Mouse (Mus musculus) layer of hippocampus, adult 6 months (tissue): ENCODE data around the gene Btbd7. TPM values are rescaled to one million over a fixed set of nuclear protein-coding genes. Genes with fewer than 3 reads are reported as not detected.

Experiments used
- long read RNA-seq, 2 experiments: library from polyadenylated mRNA; unstranded; transcript quantifications; one replicate each; pipeline ENCODE4 v2.0.0; 2019 to 2020
- polyA plus RNA-seq: library from polyadenylated mRNA; unstranded; fragments of <200 nt; fragmentation: Nextera tagmentation; gene quantifications from 2 replicates; pipeline ENCODE4 v1.2.3, GENCODE M21; 2021

Gene Btbd7
- 1.4 and 1.5 TPM in 2 replicates for polyA plus RNA-seq
- long read RNA-seq, experiment 1, partial matches to known transcripts = 0 of 6 reads
- long read RNA-seq, experiment 1, other reads (novel, unspliced or antisense) = 6 of 6 reads
- long read RNA-seq, experiment 2, partial matches to known transcripts = 3 of 13 reads
- long read RNA-seq, experiment 2, other reads (novel, unspliced or antisense) = 10 of 13 reads

DNA sequence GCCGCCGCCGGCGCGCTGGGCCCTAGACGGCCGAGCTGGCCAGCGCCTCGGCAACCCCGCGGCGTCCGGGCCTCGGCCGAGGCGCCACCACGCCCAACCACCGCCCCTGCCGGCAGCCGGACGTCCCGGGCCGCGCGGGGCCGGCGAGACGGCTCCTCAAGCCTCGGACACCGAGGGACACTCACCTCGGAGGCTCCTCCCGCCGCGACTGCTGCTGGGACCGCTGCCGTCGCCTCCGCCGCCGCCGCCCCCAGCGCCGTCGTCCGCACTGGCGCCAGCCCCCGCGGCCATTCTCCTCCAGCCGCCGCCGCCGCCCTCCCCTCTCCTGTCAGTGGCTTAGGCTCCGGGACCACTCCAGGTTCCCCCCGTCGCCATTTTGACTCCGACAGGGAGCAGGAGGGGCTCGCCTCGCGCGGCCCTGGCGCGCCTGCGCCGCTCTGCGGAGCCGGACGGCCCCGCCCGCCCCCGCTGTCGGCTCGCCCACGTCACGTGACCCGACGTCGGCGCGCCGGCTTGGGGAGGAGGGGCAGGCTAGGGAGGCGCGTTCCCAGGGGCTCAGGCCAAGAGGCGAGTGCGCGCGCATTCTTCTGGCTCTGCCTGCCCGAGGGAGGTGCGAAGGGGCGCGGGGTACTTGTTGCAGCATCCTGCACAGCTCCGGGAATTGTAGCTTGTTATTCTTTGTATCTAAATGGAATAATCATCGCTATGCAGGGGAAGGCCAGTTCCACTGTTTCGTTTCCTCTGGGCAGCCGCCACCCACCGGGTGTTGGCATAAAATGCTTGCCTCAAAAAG, at the start of gene Btbd7:
Gene Btbd7 (minus strand): TSS at position 441 of the 793 bp plus-strand sequence.

DNA sequence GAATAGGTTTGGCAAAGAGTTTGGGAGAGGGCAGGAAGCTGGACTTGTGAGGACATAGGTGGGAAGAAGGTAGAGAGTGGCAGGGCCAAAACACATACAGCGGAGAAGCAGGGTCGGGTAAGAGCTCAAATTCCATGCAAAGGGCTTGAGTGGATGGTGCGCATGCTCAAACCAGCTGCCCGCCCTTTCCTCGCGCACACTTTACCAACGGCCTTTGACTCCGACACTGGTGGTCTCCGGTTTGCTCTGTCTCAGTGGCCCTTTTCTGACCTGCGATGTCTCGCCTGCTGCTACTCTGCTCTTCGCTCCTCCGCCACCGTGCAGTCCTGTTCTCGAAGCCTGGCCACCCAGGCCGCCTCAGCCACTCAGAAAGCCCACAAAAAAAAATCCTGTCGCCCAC, 20.8 kb upstream of the Btbd7 start, which contains the start of gene Cox8c:
Gene Cox8c (plus strand): TSS at position 226 of the 400 bp plus-strand sequence.

GRCm38 (mm10) chr12:102758403-102758756, 119.9 kb downstream of the Btbd7 start, which contains the start of gene Gm20604:
Gene Gm20604 (minus strand): TSS chr12:102758672.

GRCm38 (mm10) chr12:102757689-102758402, 120.4 kb downstream of the Btbd7 start, which contains the start of the genes Gm28051, Gon7 and Ubr7:
Gene Gm28051 (minus strand): TSS chr12:102757765.
Gene Gon7 (minus strand): TSS chr12:102757803.
Gene Ubr7 (plus strand): TSS chr12:102757967.

GRCm38 (mm10) chr12:102743589-102744574, 134.4 kb downstream of the Btbd7 start, which contains the start of the genes Moap1 and Tmem251:
Gene Moap1 (minus strand): TSS chr12:102743661.
Gene Tmem251 (plus strand): TSS chr12:102743762.

Other genes starting within 250 kb of the Btbd7 start
- gene Itpk1, start 173.5 kb downstream of the Btbd7 start, polyA plus RNA-seq = 34.2 and 37.2 TPM in 2 replicates
- gene Moap1, start 134.8 kb downstream of the Btbd7 start, polyA plus RNA-seq = 37.4 and 44.6 TPM in 2 replicates
- gene Tmem251, start 134.7 kb downstream of the Btbd7 start, polyA plus RNA-seq = 4.6 and 4.9 TPM in 2 replicates
- gene Gm28051, start 120.7 kb downstream of the Btbd7 start, polyA plus RNA-seq = not detected in 2 replicates
- gene Gon7, start 120.7 kb downstream of the Btbd7 start, polyA plus RNA-seq = 26.0 and 28.4 TPM in 2 replicates
- gene Ubr7, start 120.5 kb downstream of the Btbd7 start, polyA plus RNA-seq = 25.7 and 26.7 TPM in 2 replicates
- gene Gm20604, start 119.8 kb downstream of the Btbd7 start, polyA plus RNA-seq = 21.4 and 21.9 TPM in 2 replicates
- not detected in 2 replicates for gene Cox8c, start 20.8 kb upstream of the Btbd7 start, polyA plus RNA-seq
- gene Unc79, start 70.4 kb upstream of the Btbd7 start, polyA plus RNA-seq = 3.6 and 3.9 TPM in 2 replicates